Mouse (Mus musculus): Measurements from ENCODE around the gene Zfp414. TPM values are rescaled to one million over a fixed set of nuclear protein-coding genes. Genes with fewer than 3 reads are reported as not detected.
"Not testable (repeated sequence)": the region's sequence is repeated elsewhere in the genome, so short reads cannot be mapped to it uniquely, and the experiment has no call there.

Gene Zfp414
- 31.2 and 31.4 TPM in 2 replicates for polyA plus RNA-seq (2012; rRNA removed)

- WGBS: 3% methylated on average over 35 of the region's 35 CpGs
- peak; percentile 92 for DNase-seq (ENCODE audit: low read depth, low spot score)
Measured at GRCm38 (mm10) chr17:33628621-33629486, at the start of gene Zfp414. Gene Zfp414 (plus strand): TSS chr17:33629090.

GRCm38 (mm10) chr17:33584061-33584460 is 44.8 kb upstream of the Zfp414 start:
- 54% methylated on average over 4 of the region's 4 CpGs for WGBS
- no peak for DNase-seq (ENCODE audit: low read depth, low spot score)

- no peak for DNase-seq (ENCODE audit: low read depth, low spot score)
- 80% methylated on average over 17 of the region's 17 CpGs for WGBS
Measured at GRCm38 (mm10) chr17:33586011-33586410, 42.9 kb upstream of the Zfp414 start.

GRCm38 (mm10) chr17:33597271-33597670 is 31.6 kb upstream of the Zfp414 start:
- no peak for DNase-seq (ENCODE audit: low read depth, low spot score)

GRCm38 (mm10) chr17:33598506-33598905 is 30.4 kb upstream of the Zfp414 start:
- WGBS: 73% methylated on average over 5 of the region's 5 CpGs
- DNase-seq (ENCODE audit: low read depth, low spot score): no peak

GRCm38 (mm10) chr17:33599836-33600475 is 28.9 kb upstream of the Zfp414 start:
- DNase-seq (ENCODE audit: low read depth, low spot score): no peak
- WGBS: 88% methylated on average over 8 of the region's 8 CpGs

GRCm38 (mm10) chr17:33600831-33601230 is 28.1 kb upstream of the Zfp414 start:
- 72% methylated on average over 3 of the region's 3 CpGs for WGBS
- no peak for DNase-seq (ENCODE audit: low read depth, low spot score)

- 83% methylated on average over 12 of the region's 12 CpGs for WGBS
- DNase-seq (ENCODE audit: low read depth, low spot score): no peak
Measured at GRCm38 (mm10) chr17:33601947-33602346, 26.9 kb upstream of the Zfp414 start.

GRCm38 (mm10) chr17:33607273-33607672 is 21.6 kb upstream of the Zfp414 start:
- DNase-seq (ENCODE audit: low read depth, low spot score): no peak

GRCm38 (mm10) chr17:33610548-33610947 is 18.3 kb upstream of the Zfp414 start:
- WGBS: 85% methylated on average over 7 of the region's 7 CpGs
- no peak for DNase-seq (ENCODE audit: low read depth, low spot score)

More at GRCm38 (mm10) chr17:33607273-33607672, 21.6 kb upstream of the Zfp414 start:
- 91% methylated on average over 2 of the region's 2 CpGs for WGBS

- whole genome bisulfite sequencing: 86% methylated on average over 5 of the region's 5 CpGs
Measured at GRCm38 (mm10) chr17:33613726-33614125, 15.2 kb upstream of the Zfp414 start.

GRCm38 (mm10) chr17:33627281-33627680 is 1.6 kb upstream of the Zfp414 start:
- 89% methylated on average over 3 of the region's 3 CpGs for WGBS
- DNase-seq (ENCODE audit: low read depth, low spot score): no peak

More at GRCm38 (mm10) chr17:33613726-33614125, 15.2 kb upstream of the Zfp414 start:
- DNase-seq (ENCODE audit: low read depth, low spot score): not testable (repeated sequence)

- DNase-seq (ENCODE audit: low read depth, low spot score): no peak
- 60% methylated on average over 12 of the region's 12 CpGs for WGBS
Measured at GRCm38 (mm10) chr17:33629487-33630125, 716 bp downstream of the Zfp414 start.

GRCm38 (mm10) chr17:33630171-33630895 is 1.4 kb downstream of the Zfp414 start:
- no peak for DNase-seq (ENCODE audit: low read depth, low spot score)
- 84% methylated on average over 13 of the region's 13 CpGs for WGBS

GRCm38 (mm10) chr17:33631236-33631635 is 2.3 kb downstream of the Zfp414 start:
- WGBS: 97% methylated on average over 9 of the region's 9 CpGs
- DNase-seq (ENCODE audit: low read depth, low spot score): no peak

- DNase-seq (ENCODE audit: low read depth, low spot score): no peak
- WGBS: 77% methylated on average over 5 of the region's 5 CpGs
Measured at GRCm38 (mm10) chr17:33631796-33632195, 2.9 kb downstream of the Zfp414 start.

GRCm38 (mm10) chr17:33637038-33637437 is 8.1 kb downstream of the Zfp414 start:
- no peak for DNase-seq (ENCODE audit: low read depth, low spot score)
- WGBS: 61% methylated on average over 2 of the region's 2 CpGs

GRCm38 (mm10) chr17:33637516-33638276 is 8.8 kb downstream of the Zfp414 start, which contains the start of gene Pram1:
Gene Pram1 (plus strand): TSS chr17:33638056.
- no peak for DNase-seq (ENCODE audit: low read depth, low spot score)
- 70% methylated on average over 4 of the region's 4 CpGs for WGBS

GRCm38 (mm10) chr17:33639743-33640142 is 10.9 kb downstream of the Zfp414 start:
- WGBS: 34% methylated on average over 6 of the region's 6 CpGs
- DNase-seq (ENCODE audit: low read depth, low spot score): no peak

All from large intestine, adult 2 months (tissue).